Mouse (Mus musculus) left cerebral cortex, adult 2 months (tissue): ENCODE measurements around the gene Wfdc15b. TPM values are rescaled to one million over a fixed set of nuclear protein-coding genes. Genes with fewer than 3 reads are reported as not detected.
A peak's percentile ranks its signal among the peaks of the same experiment; 100 is the strongest.

Experiments
- DNase-seq, 2 experiments: peaks; one replicate each; pipeline ENCODE4 v3.0.0; 2021 to 2022; ENCODE audit warnings: low spot score in 2 of 2, mixed read lengths in 1 of 2; ENCODE audit errors: extremely low spot score in 1 of 2
- H3K27ac ChIP-seq: fragments of 200-600 bp; 2 replicates; pipeline ENCODE4 v1.8.1; 2022
- H3K4me3 ChIP-seq: fragments of 200-600 bp; 2 replicates; pipeline ENCODE4 v1.8.1; 2022
- CTCF ChIP-seq: fragments of 200-600 bp; IDR thresholded peaks from 2 replicates; pipeline ENCODE4 v1.8.1; 2022; ENCODE audit warnings: antibody characterized with exemption, mild to moderate bottlenecking, moderate library complexity
- intact Hi-C: fragments of 180-260 bp; cut with DNase I; formaldehyde crosslinking; loops from one replicate; pipeline ENCODE4 v1.15.1; 2025
- total RNA-seq, 2 experiments: library from RNA; stranded (reverse); gene quantifications; 2 replicates each; pipeline ENCODE4 v1.2.3; 2021

The Wfdc15b gene
- total RNA-seq, 2 experiments from 2014 or later = not detected

DNA sequence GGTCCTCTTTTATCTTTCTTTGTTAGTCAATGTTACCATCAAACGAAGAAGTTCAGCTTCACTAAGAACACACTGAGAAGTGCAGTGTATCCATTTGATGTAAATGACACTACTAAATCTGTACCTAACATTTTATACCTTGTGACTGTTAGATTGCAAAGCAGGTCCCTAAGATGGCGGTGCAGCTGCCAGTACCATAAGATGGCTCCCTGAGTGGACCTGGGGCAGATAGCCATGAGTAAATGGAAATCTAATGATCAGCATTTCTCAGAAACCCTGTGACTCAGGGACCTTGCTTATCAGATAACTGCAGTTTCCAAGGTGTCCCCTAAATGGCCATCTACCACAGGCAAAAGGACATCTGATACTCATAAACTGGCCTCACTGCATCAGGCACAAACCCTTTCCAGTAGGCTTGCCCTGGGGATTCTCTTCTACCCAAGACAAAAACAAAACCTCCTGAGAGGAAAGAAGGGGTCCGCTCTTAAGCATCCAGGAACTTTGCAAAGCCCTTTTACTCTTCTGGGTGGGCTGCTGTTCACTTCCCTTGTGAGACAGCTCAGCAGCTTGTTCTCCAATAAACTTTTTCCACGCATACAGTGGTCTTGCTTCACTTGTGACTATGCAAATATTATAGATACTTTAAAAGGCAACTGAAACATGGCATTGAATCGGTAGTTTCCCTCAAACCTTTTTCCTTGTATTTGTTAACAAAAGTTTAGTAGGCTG, 25.3 kb downstream of the Wfdc15b start:
- Histone ChIP-seq H3K4me3 (no peak overlapping the region), H3K27ac (no peak overlapping the region)
- TF ChIP-seq CTCF = no peak
- intact Hi-C loops = loop anchor here (5.0 kb wide), 1 partner anchor 131 kb away; no protein-coding TSS in a partner anchor
- DNase-seq = no peak

DNA sequence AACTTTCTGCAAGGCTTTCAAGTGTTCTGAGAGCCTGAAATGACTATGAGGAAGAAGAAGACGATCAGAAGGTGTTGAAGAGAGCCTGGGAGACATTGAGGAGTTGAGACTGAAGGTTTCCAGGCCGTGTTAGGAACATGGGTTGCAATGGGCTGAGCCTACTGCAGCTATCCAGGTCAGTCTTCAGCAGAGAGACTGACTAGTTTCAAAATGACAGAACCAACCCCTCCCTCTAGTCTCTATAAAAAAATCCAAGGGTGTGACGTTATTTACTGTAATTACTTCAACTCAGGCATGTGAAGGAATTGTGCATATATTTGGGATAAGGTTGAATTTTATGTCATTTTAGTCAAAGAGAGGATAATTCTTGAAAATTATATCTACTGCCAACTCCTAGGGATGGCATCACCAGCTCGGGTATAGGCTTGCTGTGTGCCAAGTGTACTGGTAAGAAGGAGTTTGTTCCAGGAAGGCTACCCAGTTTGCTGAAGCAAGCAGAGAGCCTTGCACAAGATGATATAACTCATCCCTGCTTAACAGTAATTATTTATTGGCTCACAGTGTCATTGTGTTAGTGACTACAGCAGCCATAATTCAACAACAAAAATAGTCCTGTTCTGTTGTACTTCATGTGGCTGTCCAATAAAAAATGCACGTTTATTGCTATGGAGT, 26.4 kb downstream of the Wfdc15b start:
- TF ChIP-seq CTCF = no peak
- Histone ChIP-seq H3K27ac (no peak overlapping the region), H3K4me3 (no peak overlapping the region)
- no peak for DNase-seq
- intact Hi-C loops = loop anchor here (5.0 kb wide), 1 partner anchor 132 kb away; no protein-coding TSS in a partner anchor

DNA sequence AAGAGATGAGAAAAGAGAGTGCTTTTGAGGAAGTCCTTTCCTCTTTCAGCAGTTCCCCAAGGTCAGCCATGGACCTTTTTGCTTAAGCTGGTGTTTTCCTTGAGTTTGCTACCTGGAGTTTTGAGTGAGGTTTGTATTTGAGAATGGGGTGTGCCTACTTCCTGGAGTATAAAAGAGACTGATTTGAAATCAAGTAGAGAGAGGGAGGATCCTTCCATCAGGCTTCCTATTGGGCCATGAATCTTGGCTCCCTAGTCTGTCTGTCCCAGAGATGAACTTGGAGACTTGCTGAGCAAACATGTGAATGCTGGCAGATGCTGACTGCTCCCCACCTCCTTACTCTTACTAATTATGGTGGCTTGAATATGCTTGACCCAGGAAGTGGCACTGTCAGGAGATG, 29.2 kb downstream of the Wfdc15b start:
- DNase-seq = no peak
- H3K27ac ChIP-seq = no peak overlapping the region
- TF ChIP-seq CTCF = no peak
- intact Hi-C loops = no loop called here
- H3K4me3 ChIP-seq = no peak overlapping the region

DNA sequence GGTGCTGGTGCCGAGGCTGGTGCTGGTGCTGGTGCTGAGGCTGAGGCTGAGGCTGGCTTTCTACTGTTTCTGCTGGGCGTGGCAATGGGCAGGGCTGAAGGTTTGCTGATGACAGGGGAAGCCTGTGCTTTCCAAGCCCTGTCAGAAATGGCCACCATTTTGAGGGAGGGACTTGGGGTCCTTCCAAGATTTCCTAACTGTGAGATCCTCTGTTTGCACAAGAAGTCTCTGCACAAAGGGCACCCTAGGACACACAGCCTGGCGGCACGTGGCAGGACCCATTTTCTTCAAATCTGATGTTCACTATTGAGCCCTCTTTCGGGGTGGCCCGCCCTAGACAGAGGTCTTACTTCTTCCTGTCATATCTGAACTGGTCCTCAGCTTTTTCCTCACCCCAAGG, 30.9 kb downstream of the Wfdc15b start, which contains the start of gene Wfdc12:
Gene Wfdc12 (minus strand): TSS at position 33 of the 400 bp plus-strand sequence.
- no peak for TF ChIP-seq CTCF
- Histone ChIP-seq H3K27ac (no peak within 1 kb of the TSS), H3K4me3 (no peak within 1 kb of the TSS)
- no peak for DNase-seq
- intact Hi-C loops = no loop called here

DNA sequence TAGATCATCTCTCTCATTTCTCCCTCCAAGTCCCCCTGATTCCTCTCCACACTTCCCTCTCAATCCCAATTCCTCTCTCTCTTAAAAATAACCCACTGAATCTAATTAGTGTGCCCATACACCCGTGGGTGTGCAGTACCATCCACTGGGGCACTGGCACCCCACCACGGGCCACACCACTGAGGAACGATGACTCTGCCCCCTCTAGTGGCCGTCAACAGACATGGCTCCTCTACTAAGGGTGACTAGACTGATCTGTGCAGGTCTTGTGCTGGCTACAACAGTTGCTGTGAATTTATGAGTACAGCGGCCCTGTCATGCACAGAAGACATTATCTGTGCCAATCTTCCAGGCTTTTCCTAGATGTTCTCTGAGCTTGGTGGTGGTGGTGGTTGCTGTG, 32.7 kb downstream of the Wfdc15b start:
- intact Hi-C loops = no loop called here
- peak; percentile 46 for TF ChIP-seq CTCF
- Histone ChIP-seq H3K27ac (no peak overlapping the region), H3K4me3 (no peak overlapping the region)
- DNase-seq = no peak

DNA sequence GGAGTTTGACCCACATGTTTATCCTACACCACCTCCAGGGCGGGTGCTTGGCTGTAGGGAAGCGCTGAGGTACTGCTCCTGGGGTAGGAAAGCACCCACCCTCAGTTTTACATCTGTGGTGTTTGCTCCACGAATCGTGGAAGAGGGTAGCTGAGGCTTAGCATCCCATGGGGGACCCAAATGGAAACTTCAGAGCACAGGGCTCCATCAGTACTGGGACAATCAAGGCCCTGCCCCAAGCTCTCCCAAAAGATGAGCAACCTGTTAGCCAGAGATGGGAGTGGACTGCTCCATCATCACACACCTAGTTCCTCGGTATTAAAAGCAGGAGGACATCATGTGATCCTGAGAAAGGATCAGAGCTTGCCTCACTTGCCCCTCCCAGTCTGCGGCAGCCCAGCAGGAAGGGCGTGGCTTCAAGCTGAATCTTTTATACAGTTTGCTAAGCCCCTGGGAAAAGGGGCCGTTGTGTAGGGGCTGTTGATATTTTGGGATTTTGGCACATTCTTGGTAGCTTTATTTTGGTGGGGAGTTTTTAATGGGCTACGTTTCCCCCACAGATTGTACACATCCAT, 37.2 kb downstream of the Wfdc15b start:
- peak in 1 of 2 experiments; percentile 5 for DNase-seq
- no peak overlapping the region for H3K4me3 ChIP-seq
- H3K27ac ChIP-seq = no peak overlapping the region
- intact Hi-C loops = no loop called here
- no peak for TF ChIP-seq CTCF

DNA sequence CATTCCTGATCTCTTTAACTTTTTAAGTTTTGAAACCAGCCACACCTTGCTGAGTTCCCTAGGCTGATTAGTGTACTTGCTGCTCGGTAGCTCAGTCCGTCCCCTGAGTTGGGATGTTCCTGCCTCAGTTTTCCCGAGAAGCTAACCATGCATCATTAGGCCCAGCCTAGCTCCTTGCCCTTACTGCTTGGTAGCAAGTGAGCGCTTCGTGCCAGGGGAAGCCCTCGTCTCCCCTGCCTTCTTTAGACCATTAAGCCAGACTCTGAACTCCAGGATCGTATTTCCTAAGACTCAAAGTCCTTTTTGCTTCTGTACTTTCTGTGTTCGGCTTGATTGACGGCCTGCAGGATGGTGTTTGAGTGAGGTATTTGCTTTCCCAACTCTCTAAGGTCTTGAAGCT, 38.1 kb downstream of the Wfdc15b start:
- intact Hi-C loops = no loop called here
- Histone ChIP-seq H3K4me3 (no peak overlapping the region), H3K27ac (no peak overlapping the region)
- DNase-seq = peak in 1 of 2 experiments; percentile 2
- no peak for TF ChIP-seq CTCF

DNA sequence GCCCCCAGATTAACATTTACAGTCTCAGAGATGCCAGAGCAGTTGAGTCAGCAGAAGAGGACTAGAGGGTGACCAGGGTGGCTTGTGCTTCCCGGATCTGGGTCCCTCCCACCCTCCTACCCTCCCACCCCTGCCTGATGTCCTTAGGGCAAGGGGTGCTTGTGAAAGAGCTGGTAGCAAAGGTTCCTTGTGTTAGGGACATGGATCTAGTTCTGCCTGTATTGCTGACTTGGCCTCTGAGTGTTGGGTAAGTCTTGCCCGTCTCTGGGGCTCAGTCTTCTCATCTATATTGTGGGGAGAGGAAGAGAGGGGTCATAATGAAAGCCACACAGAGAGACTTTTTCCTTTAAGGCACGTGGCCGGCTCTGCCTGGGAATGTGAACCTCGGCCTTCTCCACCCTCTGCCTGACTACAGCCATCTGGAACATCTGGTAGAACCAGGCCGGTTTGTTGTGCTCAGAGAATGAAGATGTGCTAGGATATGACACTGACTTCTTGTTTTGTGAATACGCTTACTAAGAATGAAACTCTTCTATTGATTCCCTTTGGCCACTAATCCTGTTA, 38.7 kb downstream of the Wfdc15b start, which contains the start of gene Wfdc5:
Gene Wfdc5 (minus strand): TSS at position 51 of the 564 bp plus-strand sequence.
- Histone ChIP-seq H3K27ac (no peak within 1 kb of the TSS), H3K4me3 (no peak within 1 kb of the TSS)
- intact Hi-C loops = no loop called here
- TF ChIP-seq CTCF = no peak
- DNase-seq = peak in 1 of 2 experiments; percentile 2

DNA sequence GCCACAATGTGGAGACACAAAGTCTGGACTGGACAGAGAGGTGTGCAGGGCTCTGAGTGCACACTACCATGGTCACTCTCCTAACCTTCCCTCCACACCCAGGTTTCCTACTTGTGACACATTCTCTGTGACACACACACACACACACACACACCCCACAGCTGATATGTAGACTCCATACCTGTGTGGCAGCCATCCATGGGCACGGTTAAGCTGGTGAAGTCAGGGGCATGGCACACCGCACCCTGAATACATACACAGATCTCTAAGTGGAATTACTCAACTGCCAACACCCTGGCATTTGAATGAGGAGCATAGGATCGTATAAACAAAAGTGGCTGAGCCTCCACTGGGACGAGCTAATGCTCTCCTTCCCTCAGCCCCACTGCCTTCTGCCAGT, 40.7 kb downstream of the Wfdc15b start:
- intact Hi-C loops = loop anchor here (1.0 kb wide), 1 partner anchor 46 kb away; no protein-coding TSS in a partner anchor
- no peak for DNase-seq
- no peak for TF ChIP-seq CTCF
- Histone ChIP-seq H3K4me3 (no peak overlapping the region), H3K27ac (no peak overlapping the region)

DNA sequence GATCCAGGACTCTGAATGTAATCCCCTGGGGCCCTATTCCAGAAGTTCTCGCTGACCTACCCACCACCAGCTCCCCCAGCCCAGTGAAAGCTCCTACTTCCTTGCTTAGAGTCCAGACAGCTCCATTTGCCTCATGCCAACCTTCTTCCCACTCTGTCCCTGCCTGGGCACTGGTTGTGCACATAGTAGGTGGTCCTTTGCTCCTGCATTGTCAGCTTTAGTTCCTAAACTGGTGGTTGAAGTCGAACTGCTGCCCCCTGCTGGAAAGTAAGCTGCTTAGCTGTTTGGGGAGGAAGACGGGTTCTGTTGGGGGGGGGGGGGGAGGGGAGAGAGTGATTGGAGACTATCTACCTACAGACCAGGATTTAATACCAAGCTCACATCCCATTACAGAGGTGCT, 41.3 kb downstream of the Wfdc15b start:
- intact Hi-C loops = loop anchor here (1.0 kb wide), 1 partner anchor 46 kb away; no protein-coding TSS in a partner anchor
- TF ChIP-seq CTCF = peak; percentile 47
- no peak overlapping the region for H3K4me3 ChIP-seq
- H3K27ac ChIP-seq = no peak overlapping the region
- peak in 1 of 2 experiments; percentile 7 for DNase-seq

DNA sequence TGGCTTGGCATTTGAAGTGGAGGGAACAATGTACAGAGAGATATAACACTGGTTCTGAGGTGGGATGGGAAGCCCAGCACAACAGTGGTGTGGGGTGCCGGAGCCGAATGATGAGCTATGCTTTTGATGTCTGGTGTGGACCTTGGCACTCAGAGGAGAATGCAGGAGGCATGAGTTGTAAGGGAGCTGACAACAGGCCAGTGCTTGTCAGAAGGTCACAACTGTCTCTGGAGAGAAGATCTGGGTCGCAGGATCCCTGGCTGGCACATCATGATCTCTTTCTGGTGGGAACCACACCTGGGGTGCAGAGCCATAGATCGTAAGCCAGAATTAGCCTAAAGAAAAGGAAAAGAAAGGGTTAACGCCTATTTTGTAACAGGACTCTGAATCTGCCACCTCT, 43.6 kb downstream of the Wfdc15b start:
- intact Hi-C loops = no loop called here
- TF ChIP-seq CTCF = no peak

DNA sequence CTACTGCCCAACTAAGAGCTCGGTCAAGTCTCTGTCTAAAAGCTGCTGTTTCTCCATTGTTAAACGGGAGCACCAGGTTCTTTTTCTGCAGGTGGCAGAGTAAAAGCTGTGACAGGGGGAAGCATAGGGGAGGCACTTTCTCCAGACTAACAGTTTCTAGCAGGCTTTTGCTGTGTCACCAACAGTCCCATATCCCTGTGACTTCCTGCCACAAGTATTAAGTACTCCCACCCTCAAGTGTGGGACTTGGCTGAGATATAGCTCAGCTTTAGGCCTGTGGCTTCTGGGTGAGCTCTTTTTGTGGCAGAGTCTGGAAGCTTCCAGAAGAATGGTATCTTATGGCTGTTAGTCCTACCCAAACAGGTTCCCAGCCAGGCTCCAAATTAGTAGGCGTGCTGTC, 45.6 kb downstream of the Wfdc15b start:
- no peak overlapping the region for H3K4me3 ChIP-seq
- intact Hi-C loops = loop anchor here (2.0 kb wide), 2 partner anchors 37 to 137 kb away; no protein-coding TSS in a partner anchor

More for the DNA sequence above, 43.6 kb downstream of the Wfdc15b start:
- H3K27ac ChIP-seq = no peak overlapping the region
- no peak overlapping the region for H3K4me3 ChIP-seq
- no peak for DNase-seq

More for the DNA sequence above, 45.6 kb downstream of the Wfdc15b start:
- no peak for TF ChIP-seq CTCF
- DNase-seq = no peak
- peak overlapping the region; percentile 60 for H3K27ac ChIP-seq
